Mouse (Mus musculus) embryonic facial prominence, embryonic 10.5 days (tissue): ENCODE data around the gene Nkx1-2. TPM values are rescaled to one million over a fixed set of nuclear protein-coding genes. Genes with fewer than 3 reads are reported as not detected.

Experiments
- DNase-seq: peaks from one replicate; pipeline ENCODE4 v3.0.0-alpha.2; 2017; ENCODE audit warnings: low spot score
- H3K27ac ChIP-seq: fragments of 300-500 bp; sonication (generic); replicated peaks from 2 replicates; pipeline ENCODE4 v1.5.1; 2016; ENCODE audit warnings: mild to moderate bottlenecking
- H3K27me3 ChIP-seq: fragments of 300-500 bp; sonication (generic); replicated peaks from 2 replicates; pipeline ENCODE4 v1.6.1; 2016; ENCODE audit warnings: low read depth, mild to moderate bottlenecking; ENCODE audit not compliant: poor library complexity, severe bottlenecking
- H3K36me3 ChIP-seq: fragments of 300-500 bp; sonication (generic); replicated peaks from 2 replicates; pipeline ENCODE4 v1.6.1; 2016; ENCODE audit warnings: mild to moderate bottlenecking, moderate library complexity
- H3K4me1 ChIP-seq: fragments of 300-500 bp; sonication (generic); 2 replicates; pipeline ENCODE4 v1.6.1; 2016
- H3K4me3 ChIP-seq: fragments of 300-500 bp; sonication (generic); 2 replicates; pipeline ENCODE4 v1.5.1; 2016; ENCODE audit warnings: mild to moderate bottlenecking, moderate library complexity
- H3K9me3 ChIP-seq: fragments of 300-500 bp; sonication (generic); 2 replicates; pipeline ENCODE4 v1.6.1; 2016; ENCODE audit warnings: mild to moderate bottlenecking
- WGBS: fragments of 180-500 bp; shearing (Covaris S2); methylation state at CpG from one replicate; pipeline ENCODE4 v1.1.7; 2016; 5-methylcytosine and 5-hydroxymethylcytosine counted together
- polyA plus RNA-seq: library from polyadenylated mRNA; unstranded; fragments of >200 nt; fragmentation: Nextera tagmentation; extraction: Ambion mirVana; gene quantifications from 2 replicates; pipeline ENCODE4 v1.2.1, GENCODE M21; 2016

The Nkx1-2 gene
- polyA plus RNA-seq, 1 experiment from 2014 or later, result 0.15 TPM

DNA sequence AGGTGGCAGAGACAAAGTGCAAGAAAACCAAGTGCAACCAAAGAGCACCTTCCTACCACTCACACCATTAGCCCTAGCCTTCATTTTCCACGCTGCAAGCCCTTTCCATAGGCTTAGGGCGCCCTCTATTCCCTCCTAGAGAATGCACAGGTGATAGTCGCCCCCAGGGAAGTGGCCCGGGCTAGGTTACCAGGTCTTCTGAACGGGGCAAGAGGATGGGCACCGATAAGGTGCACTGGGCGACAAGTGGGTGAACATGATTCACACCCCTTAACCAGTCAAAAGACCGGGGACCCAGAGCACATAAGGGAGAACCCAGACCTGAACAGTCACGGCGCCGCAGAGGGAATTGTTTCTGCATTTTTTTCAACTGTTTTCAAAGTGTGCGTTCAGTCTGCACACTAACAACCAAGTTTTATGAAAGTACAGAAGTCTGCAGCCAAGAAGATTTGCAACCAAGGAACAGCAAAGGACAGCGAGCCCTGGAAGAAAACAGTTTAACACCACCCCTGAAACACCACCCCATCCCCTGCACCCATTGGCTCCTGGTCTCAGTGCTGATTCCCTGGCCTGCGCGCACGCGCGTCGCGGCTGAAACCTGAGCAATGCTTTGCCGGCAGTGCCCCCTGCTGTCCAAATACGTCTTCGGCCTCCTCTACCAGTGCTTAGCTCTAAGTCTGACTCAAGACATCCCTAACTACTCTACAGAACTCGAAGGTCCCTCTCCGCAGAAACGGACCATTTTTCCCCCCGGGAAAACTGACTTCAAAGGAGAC lies 47.9 kb downstream of the Nkx1-2 start:
- H3K27ac ChIP-seq, result peak overlapping the region; percentile 63
- WGBS, result 2% methylated on average over 27 of the region's 27 CpGs

DNA sequence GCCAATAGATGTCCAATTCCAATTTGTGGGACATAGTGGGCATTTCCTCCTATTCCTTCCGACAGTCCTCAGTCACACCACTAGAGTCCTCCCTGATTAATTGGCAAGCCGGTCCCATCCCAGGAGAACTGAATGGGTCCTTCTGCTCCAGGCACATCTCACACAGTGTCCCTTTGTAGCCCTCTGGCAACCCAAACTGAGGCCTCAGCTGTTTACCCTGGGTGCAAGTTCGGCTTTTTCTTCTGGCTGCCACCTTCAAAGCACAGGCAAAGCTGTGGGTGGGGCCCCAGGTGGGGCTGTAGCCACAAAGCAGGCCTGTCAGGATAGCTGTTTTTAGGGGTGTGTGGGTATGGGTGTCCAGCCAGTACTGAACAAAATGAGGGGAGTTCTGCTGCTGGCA lies 52.3 kb downstream of the Nkx1-2 start:
- 69% methylated on average over 3 of the region's 3 CpGs for WGBS
- no peaks in the 10 kb centered on the region for H3K36me3 ChIP-seq

More for the DNA sequence above, 47.9 kb downstream of the Nkx1-2 start:
- DNase-seq, result peak; percentile 97
- peaks cover 1% of the 10 kb centered on the region for H3K36me3 ChIP-seq
- peaks cover 14% of the 10 kb centered on the region; the same call in 1 of the 2 replicates for H3K27me3 ChIP-seq
- no peaks in the 10 kb centered on the region for H3K9me3 ChIP-seq
- H3K4me3 ChIP-seq, result peak overlapping the region; percentile 65
- H3K4me1 ChIP-seq, result peaks cover 11% of the 10 kb centered on the region

More for the DNA sequence above, 52.3 kb downstream of the Nkx1-2 start:
- Histone ChIP-seq H3K27me3 (peaks cover 21% of the 10 kb centered on the region; the same call in 1 of the 2 replicates), H3K27ac (no peak overlapping the region), H3K4me3 (no peak overlapping the region), H3K9me3 (no peaks in the 10 kb centered on the region), H3K4me1 (peaks cover 3% of the 10 kb centered on the region; the same call in 1 of the 2 replicates)
- DNase-seq, result no peak

Other genes with a start within 250 kb of the Nkx1-2 start
- 121 and 127 TPM in 2 replicates for gene Oat, start 23.2 kb downstream of the Nkx1-2 start, polyA plus RNA-seq
- gene Lhpp, start 11.0 kb upstream of the Nkx1-2 start, polyA plus RNA-seq, result 15.5 TPM in 2 replicates
- 29.4 and 29.9 TPM in 2 replicates for gene Fam53b, start 214.2 kb upstream of the Nkx1-2 start, polyA plus RNA-seq